Mouse (Mus musculus) neural tube, embryonic 11.5 days (tissue): Measurements from ENCODE around the gene Ifnl3. TPM values are rescaled to one million over a fixed set of nuclear protein-coding genes. Genes with fewer than 3 reads are reported as not detected.

Experiments
- ATAC-seq: fragments of 200-750 bp; cut with Nextera tagmentation; 2 replicates; pipeline ENCODE4 v1.8.0; 2017; ENCODE audit warnings: moderate number of reproducible peaks, mild to moderate bottlenecking, moderate TSS enrichment, moderate library complexity; ENCODE audit not compliant: insufficient read depth, low FRiP score, low TSS enrichment
- DNase-seq: peaks from one replicate; pipeline ENCODE4 v3.0.0-alpha.2; 2015; ENCODE audit warnings: low spot score
- H3K27ac ChIP-seq: fragments of 300-500 bp; sonication (generic); 2 replicates; pipeline ENCODE4 v1.5.1; 2014; ENCODE audit warnings: low read depth, mild to moderate bottlenecking, low read length
- H3K27me3 ChIP-seq: fragments of 300-500 bp; sonication (generic); 2 replicates; pipeline ENCODE4 v1.6.1; 2014; ENCODE audit warnings: mild to moderate bottlenecking, low read length, mixed read lengths; ENCODE audit not compliant: control insufficient read depth, insufficient read depth
- H3K36me3 ChIP-seq: fragments of 300-500 bp; sonication (generic); 2 replicates; pipeline ENCODE4 v1.6.1; 2014; ENCODE audit warnings: mild to moderate bottlenecking, low read length, moderate library complexity, mixed read lengths; ENCODE audit not compliant: control insufficient read depth, insufficient read depth
- H3K4me1 ChIP-seq: fragments of 300-500 bp; sonication (generic); 2 replicates; pipeline ENCODE4 v1.6.1; 2014; ENCODE audit warnings: low read length, mixed read lengths; ENCODE audit not compliant: control insufficient read depth, insufficient read depth
- H3K4me2 ChIP-seq: fragments of 300-500 bp; sonication (generic); 2 replicates; pipeline ENCODE4 v1.6.1; 2014; ENCODE audit warnings: low read depth, mild to moderate bottlenecking, moderate library complexity
- H3K4me3 ChIP-seq: fragments of 300-500 bp; sonication (generic); 2 replicates; pipeline ENCODE4 v1.5.1; 2014; ENCODE audit warnings: low read depth, low read length
- H3K9ac ChIP-seq: fragments of 300-500 bp; sonication (generic); 2 replicates; pipeline ENCODE4 v1.6.1; 2014; ENCODE audit warnings: mild to moderate bottlenecking, low read length
- H3K9me3 ChIP-seq: fragments of 300-500 bp; sonication (generic); 2 replicates; pipeline ENCODE4 v1.6.1; 2016; ENCODE audit warnings: low read length; ENCODE audit not compliant: control insufficient read depth
- WGBS: fragments of 180-500 bp; shearing (Covaris S2); extraction: QIAGEN DNeasy Blood & Tissue Kit; methylation state at CpG from one replicate; pipeline ENCODE4 v1.1.7; 2014; 5-methylcytosine and 5-hydroxymethylcytosine counted together
- polyA plus RNA-seq: library from polyadenylated mRNA; unstranded; fragments of >200 nt; fragmentation: Nextera tagmentation; extraction: Ambion mirVana; gene quantifications from 2 replicates; pipeline ENCODE4 v1.2.1, GENCODE M21; 2014

The Ifnl3 gene
- polyA plus RNA-seq, 1 experiment from 2014 or later = not detected

DNA sequence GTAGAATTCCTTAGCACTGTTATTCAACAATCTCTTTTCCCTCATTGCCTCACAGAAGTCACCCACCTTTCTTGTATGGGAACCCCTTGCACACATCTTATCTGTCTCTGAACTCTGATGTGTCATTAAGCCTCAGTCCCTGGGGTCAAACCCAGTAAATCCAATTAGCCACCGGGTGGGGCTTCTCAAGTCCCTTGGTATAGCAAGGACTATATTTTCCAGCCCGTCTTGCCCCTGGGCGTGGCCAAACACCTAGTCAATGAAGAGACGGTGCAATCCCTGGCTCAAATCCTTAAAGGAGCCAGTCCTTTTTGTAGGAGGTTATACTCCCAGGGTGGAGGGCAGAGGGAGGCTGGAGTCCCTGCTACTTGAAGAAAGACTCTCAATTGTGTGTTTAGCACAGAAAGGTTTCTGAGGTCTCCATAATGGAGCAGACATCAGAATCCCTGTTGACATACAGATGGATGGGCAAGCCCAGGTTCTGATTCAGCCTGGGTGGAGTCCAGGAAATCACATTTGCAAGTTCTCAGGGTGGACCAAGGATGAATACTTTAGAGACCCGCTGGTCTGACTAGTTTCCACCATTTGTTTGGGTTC is 33.4 kb downstream of the Ifnl3 start:
- DNase-seq = no peak
- H3K4me3 ChIP-seq = no peak overlapping the region
- H3K9ac ChIP-seq = no peak overlapping the region
- peaks cover 3% of the 10 kb centered on the region for H3K36me3 ChIP-seq
- no peak overlapping the region for H3K27ac ChIP-seq
- 22% methylated on average over 5 of the region's 5 CpGs for WGBS
- H3K9me3 ChIP-seq = no peaks in the 10 kb centered on the region
- no peaks in the 10 kb centered on the region for H3K27me3 ChIP-seq
- no peak for ATAC-seq
- H3K4me1 ChIP-seq = no peaks in the 10 kb centered on the region
- no peak overlapping the region for H3K4me2 ChIP-seq

DNA sequence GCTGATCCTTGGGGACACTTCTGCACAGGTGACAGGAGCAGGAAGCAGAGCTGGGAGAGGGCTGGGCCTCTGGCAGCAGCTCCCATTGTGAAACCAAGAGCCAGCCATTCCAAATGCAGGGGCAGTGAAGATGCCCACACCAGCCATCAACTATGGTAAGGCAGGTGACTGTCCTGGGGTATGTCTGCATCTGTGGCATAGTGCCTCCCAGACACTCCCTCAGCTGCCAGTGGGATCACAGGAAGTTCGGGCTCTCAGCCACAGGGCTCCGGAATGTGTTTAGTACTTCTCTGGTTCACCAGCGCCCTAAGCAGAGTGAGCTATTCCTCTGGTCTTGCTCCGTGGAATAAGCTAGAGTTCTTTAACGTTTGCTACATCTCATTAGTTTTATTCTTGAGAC is 34.4 kb downstream of the Ifnl3 start:
- ATAC-seq = no peak
- no peak overlapping the region for H3K4me2 ChIP-seq
- no peak for DNase-seq
- no peak overlapping the region for H3K4me3 ChIP-seq
- peaks cover 3% of the 10 kb centered on the region for H3K36me3 ChIP-seq
- H3K9ac ChIP-seq = no peak overlapping the region
- WGBS = 79% methylated on average over 5 of the region's 5 CpGs
- no peak overlapping the region for H3K27ac ChIP-seq
- no peaks in the 10 kb centered on the region for H3K4me1 ChIP-seq
- H3K27me3 ChIP-seq = no peaks in the 10 kb centered on the region
- no peaks in the 10 kb centered on the region for H3K9me3 ChIP-seq

DNA sequence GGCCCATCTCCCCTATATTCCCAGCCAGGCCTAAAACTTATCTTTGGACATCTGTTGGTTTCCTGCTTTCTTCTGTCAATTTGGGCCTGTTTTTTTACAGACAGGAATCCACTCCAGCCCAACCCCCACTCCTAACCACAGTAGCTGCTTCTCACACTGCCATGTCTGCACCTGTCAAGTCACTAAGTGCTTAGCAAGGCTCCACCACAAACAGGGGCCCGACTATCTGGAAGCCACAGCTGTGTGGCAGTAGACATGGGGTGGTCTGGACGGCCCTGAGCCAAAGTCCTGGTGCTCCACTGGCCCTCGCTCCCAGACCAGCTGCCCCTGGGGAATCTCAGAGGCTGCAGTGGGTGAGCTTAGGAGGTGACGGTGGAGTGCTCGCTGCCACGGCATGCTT is 35.1 kb downstream of the Ifnl3 start:
- H3K36me3 ChIP-seq = peaks cover 6% of the 10 kb centered on the region
- 70% methylated on average over 6 of the region's 6 CpGs for WGBS
- no peak overlapping the region for H3K4me3 ChIP-seq
- no peak overlapping the region for H3K27ac ChIP-seq
- no peaks in the 10 kb centered on the region for H3K4me1 ChIP-seq
- no peaks in the 10 kb centered on the region for H3K27me3 ChIP-seq
- no peak overlapping the region for H3K9ac ChIP-seq
- no peak for ATAC-seq
- no peak for DNase-seq
- H3K4me2 ChIP-seq = no peak overlapping the region
- no peaks in the 10 kb centered on the region for H3K9me3 ChIP-seq

DNA sequence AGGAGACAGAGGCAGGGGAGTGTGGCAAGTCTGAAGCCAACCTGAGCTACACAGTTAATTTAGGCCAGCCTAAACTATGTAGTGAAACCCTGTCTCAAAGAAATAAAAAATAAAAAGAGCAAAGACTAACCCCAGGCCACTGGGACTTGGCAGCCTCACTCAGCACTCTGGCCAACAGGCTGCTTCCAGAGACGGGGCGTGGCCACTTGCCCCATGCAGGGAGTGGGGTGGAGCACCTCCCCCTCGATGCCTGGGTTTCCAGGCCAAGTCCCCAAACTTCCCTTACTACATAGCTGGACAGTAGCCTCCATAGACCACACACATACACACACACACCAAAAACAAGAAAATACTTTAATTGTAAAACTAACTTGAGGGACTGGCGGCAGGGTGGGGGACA is 35.9 kb downstream of the Ifnl3 start:
- Histone ChIP-seq H3K36me3 (peaks cover 6% of the 10 kb centered on the region), H3K4me1 (no peaks in the 10 kb centered on the region), H3K27ac (no peak overlapping the region), H3K4me3 (no peak overlapping the region), H3K4me2 (no peak overlapping the region), H3K9me3 (no peaks in the 10 kb centered on the region), H3K27me3 (no peaks in the 10 kb centered on the region), H3K9ac (no peak overlapping the region)
- ATAC-seq (no peak), DNase-seq (no peak)
- WGBS = 43% methylated on average over 4 of the region's 4 CpGs

DNA sequence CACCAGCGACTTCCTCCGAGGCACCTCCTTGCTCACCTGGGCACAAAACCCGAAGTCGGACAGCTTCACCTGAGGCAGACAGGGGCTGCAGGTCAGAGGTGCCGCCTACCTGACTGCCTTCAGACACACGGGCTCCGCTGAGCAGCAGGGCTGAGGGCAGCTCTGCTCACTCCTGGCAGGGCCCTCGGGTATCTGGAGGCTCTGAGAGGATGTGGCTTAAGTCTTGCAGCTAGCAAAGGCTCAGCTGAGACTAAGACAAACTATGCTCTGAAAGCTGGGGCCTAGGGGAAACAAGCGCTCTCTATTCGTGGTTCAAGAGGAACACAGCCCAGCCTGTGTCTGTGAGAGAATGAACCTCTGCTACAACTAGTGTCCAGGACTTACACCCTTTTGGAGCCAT is 38.2 kb downstream of the Ifnl3 start:
- no peak overlapping the region for H3K4me2 ChIP-seq
- no peaks in the 10 kb centered on the region for H3K9me3 ChIP-seq
- no peak overlapping the region for H3K4me3 ChIP-seq
- peaks cover 10% of the 10 kb centered on the region for H3K36me3 ChIP-seq
- ATAC-seq = no peak
- no peak overlapping the region for H3K9ac ChIP-seq
- WGBS = 91% methylated on average over 10 of the region's 10 CpGs
- H3K27me3 ChIP-seq = no peaks in the 10 kb centered on the region
- H3K4me1 ChIP-seq = no peaks in the 10 kb centered on the region
- no peak overlapping the region for H3K27ac ChIP-seq
- DNase-seq = no peak

DNA sequence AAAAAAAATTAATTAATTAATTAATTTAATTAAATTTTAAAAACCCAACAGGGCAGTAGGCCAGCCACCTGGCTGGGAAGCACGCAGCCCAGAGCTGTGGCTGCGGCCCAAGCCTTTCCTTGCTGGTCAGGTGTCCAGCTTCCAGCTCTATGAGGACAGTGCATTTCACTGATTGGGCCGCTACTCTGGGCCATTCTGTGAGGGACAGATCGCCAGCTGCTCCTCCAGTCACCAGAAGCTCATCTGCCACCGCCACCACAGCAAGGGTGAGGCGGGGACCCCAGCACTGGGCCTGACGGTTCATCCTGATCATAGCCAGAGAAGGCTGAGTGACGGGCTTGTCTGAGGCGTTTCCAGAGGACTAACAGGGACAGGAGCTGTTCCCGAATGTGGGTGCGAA is 39.3 kb downstream of the Ifnl3 start:
- Histone ChIP-seq H3K4me2 (no peak overlapping the region), H3K9me3 (no peaks in the 10 kb centered on the region), H3K27ac (no peak overlapping the region), H3K4me3 (no peak overlapping the region), H3K27me3 (no peaks in the 10 kb centered on the region), H3K4me1 (no peaks in the 10 kb centered on the region), H3K36me3 (peaks cover 11% of the 10 kb centered on the region), H3K9ac (no peak overlapping the region)
- WGBS = 91% methylated on average over 11 of the region's 11 CpGs
- no peak for ATAC-seq
- DNase-seq = no peak

DNA sequence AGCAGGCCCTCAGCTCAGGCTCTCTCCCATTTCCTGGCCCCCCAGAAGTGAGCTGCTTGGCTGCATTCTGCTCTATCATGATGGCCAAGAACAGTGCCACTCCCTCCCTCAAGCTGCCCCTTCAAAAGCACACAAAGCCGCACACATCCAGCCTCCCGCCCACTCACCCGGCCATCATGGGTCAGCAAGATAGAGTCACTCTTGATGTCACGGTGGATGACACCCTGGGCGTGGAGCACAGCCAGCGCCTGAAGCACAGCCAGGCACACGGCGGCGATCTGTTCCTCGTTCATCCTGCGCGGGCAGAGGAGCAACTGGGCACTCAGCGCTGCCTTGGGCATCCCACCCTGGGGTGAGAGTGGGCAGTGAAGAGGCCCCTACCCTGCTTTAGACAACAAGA is 39.7 kb downstream of the Ifnl3 start:
- no peak overlapping the region for H3K4me3 ChIP-seq
- no peaks in the 10 kb centered on the region for H3K9me3 ChIP-seq
- WGBS = 95% methylated on average over 13 of the region's 13 CpGs
- H3K4me1 ChIP-seq = no peaks in the 10 kb centered on the region
- H3K27me3 ChIP-seq = no peaks in the 10 kb centered on the region
- no peak overlapping the region for H3K27ac ChIP-seq
- DNase-seq (no peak), ATAC-seq (no peak)
- H3K4me2 ChIP-seq = no peak overlapping the region
- peaks cover 14% of the 10 kb centered on the region for H3K36me3 ChIP-seq
- H3K9ac ChIP-seq = no peak overlapping the region

DNA sequence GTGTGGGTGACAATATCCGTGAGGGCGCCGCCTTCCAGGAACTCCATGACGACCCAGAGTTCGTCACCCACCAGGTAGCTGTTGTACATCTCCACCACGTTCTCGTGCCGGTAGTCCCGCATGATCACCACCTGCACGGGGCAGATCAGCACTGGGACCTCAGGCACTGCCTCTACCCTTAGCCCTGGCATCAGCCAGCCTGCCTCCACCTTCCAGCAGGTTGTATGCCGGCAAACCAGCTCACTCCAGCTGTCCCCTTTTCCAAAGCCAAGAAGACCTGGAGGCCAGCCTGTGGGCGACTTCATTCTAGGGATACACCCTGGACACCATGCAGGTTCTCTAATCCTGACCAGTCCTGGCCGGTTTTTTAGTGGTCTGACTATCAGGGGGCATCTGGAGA is 40.3 kb downstream of the Ifnl3 start:
- Histone ChIP-seq H3K4me3 (no peak overlapping the region), H3K36me3 (peaks cover 18% of the 10 kb centered on the region), H3K27me3 (no peaks in the 10 kb centered on the region), H3K27ac (no peak overlapping the region), H3K9me3 (no peaks in the 10 kb centered on the region), H3K4me2 (no peak overlapping the region), H3K4me1 (no peaks in the 10 kb centered on the region), H3K9ac (no peak overlapping the region)
- 94% methylated on average over 13 of the region's 13 CpGs for WGBS
- ATAC-seq (no peak), DNase-seq (no peak)

DNA sequence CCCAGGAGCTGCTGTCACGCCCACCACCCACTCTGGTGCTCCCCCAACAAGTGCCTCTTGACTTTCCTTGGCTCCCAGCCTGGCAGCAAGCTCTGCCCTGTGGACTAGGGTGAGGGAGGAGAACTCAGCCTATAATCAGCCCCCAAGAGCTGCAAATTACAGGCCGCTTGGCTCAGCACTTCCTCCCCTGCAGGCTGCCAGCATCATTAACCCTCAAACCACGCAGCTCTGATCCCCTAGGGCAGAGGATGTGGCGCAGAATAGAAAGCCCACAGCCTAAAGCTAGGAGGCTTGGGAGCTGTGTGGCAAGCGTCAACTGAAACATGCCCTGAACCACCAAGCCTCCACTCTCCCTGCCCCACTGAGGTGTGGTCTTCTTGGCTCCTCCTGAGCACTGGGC is 42.8 kb downstream of the Ifnl3 start:
- Histone ChIP-seq H3K9ac (no peak overlapping the region), H3K36me3 (peaks cover 17% of the 10 kb centered on the region), H3K27me3 (no peaks in the 10 kb centered on the region), H3K4me2 (no peak overlapping the region), H3K27ac (no peak overlapping the region), H3K4me3 (no peak overlapping the region), H3K9me3 (no peaks in the 10 kb centered on the region), H3K4me1 (no peaks in the 10 kb centered on the region)
- WGBS = 81% methylated on average over 5 of the region's 5 CpGs
- ATAC-seq = no peak
- DNase-seq = no peak
